Mouse (Mus musculus) lung, postnatal 0 days (tissue): ENCODE data around the gene Neurl3.

Experiments used
- CTCF ChIP-seq: IDR thresholded peaks from 2 replicates; pipeline ENCODE4 v1.5.1; 2016; ENCODE audit warnings: antibody characterized with exemption, mild to moderate bottlenecking
- EP300 ChIP-seq: IDR thresholded peaks from 2 replicates; pipeline ENCODE4 v1.6.1; 2016; ENCODE audit warnings: antibody characterized with exemption, mild to moderate bottlenecking, control low read depth

GRCm38 (mm10) chr1:36263833-36264488 lies 10.5 kb downstream of the Neurl3 start:
- TF ChIP-seq CTCF (no peak), EP300 (peak; percentile 77)
